ENCODE assay signal across 10 mouse cellular contexts in the genomic region with DNA sequence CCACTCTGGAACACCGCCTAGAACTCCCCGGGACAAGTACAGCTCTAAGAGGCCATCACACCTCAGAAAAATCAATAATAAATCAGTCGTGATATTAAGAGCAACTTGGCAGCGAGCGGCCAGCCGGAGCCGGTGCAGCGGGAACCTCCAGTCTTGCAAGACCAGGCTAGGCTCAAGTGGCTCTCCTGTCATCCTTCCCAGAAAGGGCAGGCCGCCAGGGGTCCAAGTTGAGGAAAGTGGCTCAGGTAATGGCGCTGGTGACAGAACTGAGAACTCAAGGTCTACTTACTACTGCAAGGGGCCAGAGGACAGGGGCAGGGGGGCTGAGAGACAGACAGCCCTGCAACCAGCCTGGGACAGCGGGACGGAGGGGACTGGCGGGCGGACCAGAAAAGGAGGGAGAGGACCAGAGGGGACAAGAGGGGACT. TPM values are rescaled to one million over a fixed set of nuclear protein-coding genes. Genes with fewer than 3 reads are reported as not detected.
DNase-seq lines count a peak whose midpoint lies in the region.
"Had no signal": no experiment of that assay in that cellular context is flagged by ENCODE, and none has a peak within 500 bp of the region (broad histone marks: within the 10 kb centered on the region; RNA-seq: fewer than 3 reads in every experiment).

No protein-coding gene starts in this region.

- DNase-seq in left cerebral cortex, postnatal 4 days: peak; percentile 62
- DNase-seq in left cerebral cortex, adult 8-10 months (ENCODE audit: low spot score in 2 of 2): no peak
- DNase-seq in cerebellum, postnatal 10 days: peak; percentile 76 to 80
- peak; percentile 47 for DNase-seq in gastrocnemius, postnatal 10 days
- DNase-seq in kidney, adult 18-20 months: peak; percentile 57
- DNase-seq in lung, adult 18-20 months: peak; percentile 90 to 93
- peak; percentile 24 for DNase-seq in ovary, postnatal 36 days (ENCODE audit: low spot score)
- no peak for DNase-seq in frontal cortex, postnatal 25 days (ENCODE audit: low spot score in 2 of 2)

- intact Hi-C loops in left cerebral cortex, postnatal 4 days (cut with DNase I): no loop called here

RNA-seq across cellular contexts. Expression of a gene that starts 0.8 kb away (rescaled TPM):
- total RNA-seq in left cerebral cortex, postnatal 4 days (2021): 10 to 100 TPM; 68.4 to 73.9 TPM
- 10 to 100 TPM; 72.3 to 87.3 (median 75.4) TPM for total RNA-seq in left cerebral cortex, adult 8-10 months (2022)
- total RNA-seq in gastrocnemius, postnatal 10 days (2021): 1 to 10 TPM; 3.9 to 4.9 TPM
- total RNA-seq: MEL had no signal

RNA-seq across cellular contexts. Expression of a gene that starts 55.1 kb away (rescaled TPM):
- total RNA-seq in left cerebral cortex, postnatal 4 days (2021): not detected
- total RNA-seq in left cerebral cortex, adult 8-10 months (2022): not detected
- total RNA-seq in gastrocnemius, postnatal 10 days (2021): not detected
- total RNA-seq: layer of hippocampus, adult 18-20 months; MEL had no signal

Comparison
In these comparisons a context has a peak if more than half of its experiments do, and no peak if none do; other contexts are left out.
1. DNase-seq: peak in left cerebral cortex, postnatal 4 days (single experiment), cerebellum, postnatal 10 days (2 of 2), gastrocnemius, postnatal 10 days (single experiment), kidney, adult 18-20 months (single experiment), lung, adult 18-20 months (2 of 2) and ovary, postnatal 36 days (single experiment); none in left cerebral cortex, adult 8-10 months (0 of 2) and frontal cortex, postnatal 25 days (0 of 2).
2. RNA of a gene that starts 0.8 kb away (total RNA-seq): 72.3 to 87.3 TPM in left cerebral cortex, adult 8-10 months and 68.4 to 73.9 TPM in left cerebral cortex, postnatal 4 days; 3.9 to 4.9 TPM in gastrocnemius, postnatal 10 days; every median in the first group is over 10 times any median in the second.